Mouse (Mus musculus) kidney, adult 11 months (tissue): ENCODE measurements around the gene Eif4g3.
"Not testable (repeated sequence)": the region's sequence is repeated elsewhere in the genome, so short reads cannot be mapped to it uniquely, and the experiment has no call there.

Experiments used
- DNase-seq: peaks from one replicate; pipeline ENCODE4 v3.0.0; 2022

Eif4g3 gene

DNA sequence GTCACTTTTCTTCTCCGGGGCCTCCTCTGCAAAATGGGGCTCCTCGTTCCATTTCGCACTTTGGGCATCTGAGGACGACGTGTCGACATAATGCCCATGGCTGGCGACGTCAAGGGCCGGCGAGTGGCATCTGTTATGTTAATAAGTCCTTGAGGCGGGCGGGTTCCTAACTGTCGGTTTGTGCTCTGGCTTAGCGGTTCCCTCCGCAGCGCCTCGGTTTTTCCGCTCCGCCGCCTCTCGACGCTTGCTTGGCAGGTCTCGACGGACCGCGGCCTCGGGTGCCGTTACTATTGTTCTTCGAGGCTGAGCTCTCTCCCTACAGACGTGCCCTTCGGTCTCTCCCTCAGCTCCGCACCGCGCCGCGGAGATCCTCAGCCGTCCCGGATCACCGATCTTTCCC lies at the start of gene Eif4g3:
TSS of gene Eif4g3 (plus strand) at position 133 of the 400 bp plus-strand sequence.
- DNase-seq = no peak

DNA sequence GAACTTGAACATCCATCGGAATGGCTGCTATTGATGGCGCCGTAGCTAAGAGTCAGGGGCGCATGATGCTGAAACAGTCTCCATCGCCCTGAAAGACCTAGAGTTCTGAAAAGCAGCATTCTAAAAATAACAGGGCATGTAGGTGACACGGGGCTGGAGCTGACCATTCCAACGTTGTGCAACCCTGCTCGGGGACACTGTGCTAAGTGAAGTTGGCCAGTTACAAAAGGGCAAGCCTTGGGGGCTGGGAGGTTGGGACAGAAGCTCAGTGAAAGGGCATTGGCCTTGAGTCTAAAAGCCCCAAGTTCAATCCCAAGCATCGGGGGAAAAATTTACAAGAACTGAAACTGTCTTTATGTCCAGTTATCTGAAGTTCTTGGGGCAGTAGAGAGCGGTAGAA lies 49.3 kb upstream of the Eif4g3 start:
- DNase-seq = no peak

DNA sequence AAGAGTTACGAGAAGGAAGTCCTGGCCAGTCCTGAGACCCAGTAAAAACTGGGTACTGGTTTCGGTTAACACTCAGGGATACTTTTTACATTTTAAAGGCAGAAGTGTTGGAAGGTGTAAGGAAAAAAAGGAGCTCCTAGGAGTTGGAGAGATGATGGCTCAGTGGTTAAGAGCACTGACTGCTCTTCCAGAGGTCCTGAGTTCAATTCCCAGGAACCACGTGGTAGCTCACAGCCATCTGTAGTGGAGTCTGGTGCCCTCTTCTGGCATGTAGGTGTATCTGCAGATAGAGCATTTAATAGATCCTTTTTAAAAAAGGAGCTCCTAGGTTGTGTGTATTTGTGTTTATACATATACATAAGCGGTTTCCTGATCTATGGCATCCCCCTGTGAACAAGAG lies 47.4 kb upstream of the Eif4g3 start:
- DNase-seq = no peak

DNA sequence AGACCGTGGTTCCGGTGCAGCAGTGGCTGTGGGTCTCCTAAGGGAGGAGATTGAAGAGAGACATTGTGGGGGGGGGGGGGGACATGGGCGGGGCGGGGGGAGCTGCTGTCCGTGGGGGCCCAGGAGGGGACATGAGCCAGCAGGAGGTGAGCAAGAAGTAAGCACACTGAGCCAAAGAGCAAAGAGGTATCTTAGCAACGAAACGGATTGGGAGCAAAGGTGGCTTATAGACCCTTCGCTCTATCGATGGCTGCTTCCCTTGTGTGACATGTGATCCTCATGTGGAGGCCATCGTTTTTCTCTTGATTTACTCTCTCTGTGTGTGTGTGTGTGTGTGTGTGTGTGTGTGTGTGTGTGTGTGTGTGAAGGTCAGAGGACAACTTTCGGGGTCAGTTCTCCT lies 46.4 kb upstream of the Eif4g3 start:
- DNase-seq = no peak

DNA sequence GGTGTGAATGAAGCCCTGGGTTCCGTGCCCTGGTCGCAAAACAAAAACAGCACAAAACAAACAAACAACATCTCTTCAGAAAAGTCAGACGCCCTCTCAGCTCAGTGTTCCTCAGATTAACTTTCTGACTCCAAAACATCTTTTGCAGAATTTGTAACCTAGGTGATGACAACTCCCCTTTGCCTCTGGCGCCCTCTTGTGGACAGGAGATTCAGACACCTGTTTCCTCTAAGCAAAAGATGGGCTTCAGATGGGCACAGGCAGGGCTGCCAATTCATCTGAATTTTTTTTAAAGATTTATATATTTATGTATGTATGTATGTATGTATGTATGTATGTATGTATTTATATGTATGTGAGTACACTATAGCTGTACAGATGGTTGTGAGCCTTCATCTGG lies 40.0 kb upstream of the Eif4g3 start:
- peak; percentile 45 for DNase-seq

DNA sequence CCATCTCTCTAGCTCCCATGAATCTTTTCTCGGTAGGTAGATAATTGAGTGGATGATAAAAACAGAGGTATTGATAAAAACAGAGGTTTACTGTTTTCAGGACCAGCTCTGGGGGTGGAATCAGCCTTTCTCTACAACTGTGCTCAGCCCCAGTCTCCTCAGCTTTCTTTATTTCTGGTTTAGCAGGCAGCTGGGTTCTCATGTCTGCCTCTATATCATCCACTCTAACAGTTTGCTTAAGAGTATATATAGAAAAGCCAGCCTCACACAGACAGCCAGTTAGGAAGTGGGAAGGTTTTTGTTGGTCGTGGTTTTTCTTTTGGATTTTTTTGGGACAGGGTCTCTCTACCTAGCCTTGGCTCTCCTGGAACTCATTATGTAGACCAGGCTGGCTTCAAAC lies 38.6 kb upstream of the Eif4g3 start:
- no peak for DNase-seq

DNA sequence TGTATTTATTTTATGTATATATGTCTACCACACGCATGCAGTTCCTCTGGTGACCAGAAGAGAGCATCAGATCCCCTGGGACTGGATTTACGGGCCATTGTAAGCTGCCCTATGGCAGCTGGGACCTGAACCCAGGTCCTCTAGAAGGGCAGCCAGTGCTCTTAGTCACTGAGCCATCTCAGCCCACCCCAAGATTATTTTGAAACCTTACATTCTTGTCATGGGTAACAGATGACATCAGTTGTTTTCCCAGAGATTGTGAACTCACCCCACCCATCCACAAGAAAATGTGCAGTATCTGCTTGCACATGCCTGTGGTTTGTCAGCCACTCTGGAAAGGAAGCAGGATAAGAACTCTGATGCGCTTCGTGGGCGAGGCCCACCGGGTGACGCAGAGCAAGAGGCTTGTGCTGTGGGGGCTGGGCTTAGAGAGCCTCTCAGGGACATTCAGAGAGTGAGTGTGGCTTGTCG lies 37.9 kb upstream of the Eif4g3 start:
- peak; percentile 43 for DNase-seq

DNA sequence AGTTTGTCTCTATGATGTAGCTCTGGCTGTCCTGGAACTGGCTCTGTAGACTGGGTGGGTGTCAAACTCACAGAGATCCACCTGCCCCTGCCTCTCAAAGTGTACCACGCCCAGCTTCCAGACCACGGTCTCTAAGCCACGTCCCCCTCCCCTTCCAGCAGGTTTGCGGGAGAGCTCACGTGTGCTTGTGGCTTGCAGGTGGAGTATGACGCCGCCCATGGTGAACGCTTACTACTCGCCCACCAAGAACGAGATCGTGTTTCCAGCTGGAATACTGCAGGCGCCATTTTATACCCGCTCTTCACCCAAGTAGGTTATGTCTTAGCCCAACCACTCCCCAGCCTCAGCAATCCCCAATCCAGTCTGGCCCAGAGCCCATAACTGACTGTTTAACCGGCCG lies 36.6 kb upstream of the Eif4g3 start:
- DNase-seq = no peak

DNA sequence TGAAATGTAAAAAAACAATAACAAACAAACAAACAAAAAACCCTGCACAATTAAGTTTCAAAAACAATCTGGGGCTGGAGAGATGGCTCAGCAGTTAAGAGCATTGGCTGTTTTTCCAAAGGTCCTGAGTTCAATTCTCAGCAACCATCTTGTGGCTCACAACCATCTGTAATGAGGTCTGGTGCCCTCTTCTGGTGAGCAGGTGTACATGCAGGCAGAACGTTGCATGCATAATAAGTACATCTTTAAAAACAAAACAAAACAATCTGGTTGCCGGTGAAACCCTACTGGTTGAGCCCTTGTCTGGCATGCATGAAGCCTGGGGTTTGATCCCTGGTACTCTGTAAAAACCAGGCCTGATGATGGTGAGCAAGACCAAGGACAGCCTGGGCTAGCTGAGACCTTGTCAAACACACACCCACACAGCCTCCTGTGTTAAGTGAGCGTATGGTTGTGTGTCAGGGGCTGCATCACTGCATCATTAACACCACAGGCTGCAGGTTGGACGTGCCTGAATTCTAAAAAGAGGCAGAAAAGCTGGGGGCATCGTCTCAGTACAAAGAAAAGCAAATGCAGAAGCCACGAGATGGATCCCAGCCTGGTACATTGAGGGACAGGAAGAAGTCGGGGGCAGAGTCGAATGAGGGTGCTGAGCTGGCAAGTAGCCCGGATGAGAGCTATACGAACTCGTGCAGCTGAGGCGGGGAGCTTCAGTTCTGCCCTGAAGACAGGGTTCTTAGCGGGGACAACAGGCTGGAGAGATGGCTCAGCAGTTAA lies 32.7 kb upstream of the Eif4g3 start:
- no peak for DNase-seq

DNA sequence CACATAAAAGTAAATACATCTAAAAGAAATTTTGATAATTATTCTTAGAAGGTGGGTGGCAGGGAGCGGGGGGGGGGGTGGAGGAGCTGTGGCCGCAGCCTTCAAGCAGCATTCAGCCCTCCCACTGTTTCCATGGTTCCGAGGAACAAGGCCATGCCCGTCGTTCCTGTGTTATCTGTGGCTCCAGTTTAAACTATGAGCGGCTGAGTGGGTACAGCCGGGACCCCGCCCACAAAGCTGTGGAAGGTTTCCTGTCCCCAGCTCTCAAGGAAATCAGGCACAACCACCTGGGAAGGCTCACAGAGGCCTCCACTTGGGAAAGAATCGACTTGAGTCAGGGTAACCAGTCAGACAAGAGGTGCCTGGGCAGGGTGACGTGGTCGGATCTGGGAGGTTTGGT lies 32.1 kb upstream of the Eif4g3 start:
- DNase-seq = no peak

DNA sequence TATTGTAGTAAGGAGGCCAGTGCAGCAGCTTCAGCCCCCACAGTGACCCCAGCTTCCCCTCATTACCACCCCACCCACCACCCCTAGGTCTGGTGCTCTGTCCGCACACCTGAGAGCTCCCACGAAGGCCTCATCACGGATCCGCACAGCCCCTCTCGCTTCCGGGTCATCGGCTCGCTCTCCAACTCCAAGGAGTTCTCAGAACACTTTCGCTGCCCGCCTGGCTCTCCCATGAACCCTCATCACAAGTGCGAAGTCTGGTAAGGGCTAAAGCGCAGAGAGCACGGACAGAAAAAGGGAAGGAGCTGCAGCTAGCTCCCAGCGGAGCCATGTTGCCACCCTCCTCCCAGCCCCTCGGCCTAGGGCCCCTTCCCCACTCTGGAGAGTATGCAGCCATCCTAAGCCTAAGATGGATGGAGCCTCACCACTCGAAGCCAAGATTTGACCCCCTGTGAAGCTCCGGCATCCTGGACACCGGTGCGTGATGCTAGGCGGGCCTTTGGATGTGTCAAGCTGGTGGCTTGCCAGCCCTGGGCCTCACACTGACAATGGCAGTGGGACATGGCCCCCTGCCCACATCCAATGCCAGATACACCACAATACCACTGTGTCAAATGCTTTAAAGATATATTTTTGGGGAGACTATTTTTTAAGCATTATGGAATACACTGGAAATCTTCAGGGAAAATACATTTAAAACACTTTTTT lies 30.0 kb upstream of the Eif4g3 start:
- no peak for DNase-seq

DNA sequence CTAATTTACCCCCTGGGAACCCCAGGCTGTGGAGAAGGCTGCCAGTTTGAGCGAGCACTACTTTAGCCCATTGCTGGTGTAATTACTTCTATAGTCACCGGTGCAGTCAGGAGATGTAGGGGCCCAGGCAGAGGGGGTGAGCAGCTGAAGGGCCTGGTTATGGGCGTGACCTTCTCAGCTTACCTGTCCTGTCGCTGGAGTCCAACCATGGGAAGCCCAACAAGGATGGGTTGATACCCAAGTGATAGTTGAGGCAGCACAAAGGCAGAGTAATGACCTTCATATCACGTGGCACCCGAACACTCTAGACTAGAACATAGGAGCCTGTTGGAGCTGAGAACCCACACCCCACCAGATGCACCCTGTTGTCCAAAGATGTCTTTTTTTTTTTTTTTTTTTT lies 29.4 kb upstream of the Eif4g3 start:
- DNase-seq = no peak

DNA sequence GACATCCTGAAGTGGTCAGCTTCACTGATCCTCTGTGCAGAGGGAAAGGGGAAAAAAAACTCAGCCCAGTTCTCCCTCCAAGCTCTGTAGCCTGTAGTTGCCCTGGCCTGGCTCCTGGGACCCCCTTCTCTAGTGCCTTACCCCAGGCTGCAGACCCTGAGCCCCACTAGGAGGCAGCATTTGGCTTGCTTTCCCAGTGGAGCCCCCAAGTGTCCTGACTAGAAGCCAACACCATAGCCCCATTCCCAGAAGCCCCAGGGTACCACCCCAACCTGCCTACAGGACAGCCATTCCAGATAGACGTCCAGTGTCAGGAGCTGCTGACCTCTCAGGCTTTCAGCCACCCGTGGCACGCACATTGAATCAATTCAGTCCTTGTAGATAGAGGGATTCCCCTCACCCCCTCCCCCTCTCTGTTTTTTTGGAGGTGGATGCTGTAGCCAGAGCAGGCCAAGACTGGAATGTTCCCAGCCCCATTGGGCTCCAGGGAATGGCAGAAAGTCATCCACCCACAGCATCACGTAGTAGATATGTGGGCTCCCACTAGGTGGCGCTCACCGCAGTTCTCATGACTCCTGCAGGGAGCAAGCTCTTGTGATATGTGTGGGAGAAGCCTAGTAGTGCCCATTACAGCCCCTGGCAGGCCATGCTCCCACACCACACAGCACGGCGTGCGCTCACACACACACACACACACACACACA lies 28.8 kb upstream of the Eif4g3 start:
- DNase-seq = peak; percentile 70

DNA sequence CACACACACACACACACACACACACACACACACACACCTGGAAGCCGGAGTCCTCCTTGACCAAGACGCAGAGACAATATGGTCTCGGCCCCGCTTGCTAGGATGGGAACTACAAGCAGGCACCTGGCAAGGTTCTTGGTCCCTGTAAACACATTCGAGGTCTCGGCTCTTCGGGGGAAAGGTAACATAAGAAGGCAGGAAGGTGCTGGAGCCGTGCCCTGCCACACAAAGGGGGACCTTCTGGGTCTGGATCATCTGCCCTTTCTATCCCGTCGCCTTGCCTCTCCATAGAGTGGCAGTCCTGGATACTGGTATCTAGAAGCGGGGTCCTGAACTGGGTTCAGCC lies 28.3 kb upstream of the Eif4g3 start:
- no peak for DNase-seq

DNA sequence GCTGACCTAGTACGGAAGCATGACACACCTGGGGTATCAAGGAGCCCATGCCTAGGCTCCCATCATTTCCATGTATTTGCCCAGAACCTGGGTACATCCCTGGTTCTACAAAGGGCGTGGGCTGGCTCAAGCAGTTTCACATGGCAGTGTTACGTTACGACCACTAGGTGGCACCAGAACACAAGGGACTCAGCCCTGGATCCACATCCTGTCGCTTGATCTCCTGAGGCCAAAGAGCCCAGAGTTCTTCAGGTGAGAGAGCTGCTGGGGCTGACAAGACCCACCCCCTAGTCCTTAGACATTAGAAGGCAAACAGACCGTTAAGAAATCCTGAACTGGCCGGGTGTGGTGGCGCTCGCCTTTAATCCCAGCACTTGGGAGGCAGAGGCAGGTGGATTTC lies 24.6 kb upstream of the Eif4g3 start:
- DNase-seq = peak; percentile 64

DNA sequence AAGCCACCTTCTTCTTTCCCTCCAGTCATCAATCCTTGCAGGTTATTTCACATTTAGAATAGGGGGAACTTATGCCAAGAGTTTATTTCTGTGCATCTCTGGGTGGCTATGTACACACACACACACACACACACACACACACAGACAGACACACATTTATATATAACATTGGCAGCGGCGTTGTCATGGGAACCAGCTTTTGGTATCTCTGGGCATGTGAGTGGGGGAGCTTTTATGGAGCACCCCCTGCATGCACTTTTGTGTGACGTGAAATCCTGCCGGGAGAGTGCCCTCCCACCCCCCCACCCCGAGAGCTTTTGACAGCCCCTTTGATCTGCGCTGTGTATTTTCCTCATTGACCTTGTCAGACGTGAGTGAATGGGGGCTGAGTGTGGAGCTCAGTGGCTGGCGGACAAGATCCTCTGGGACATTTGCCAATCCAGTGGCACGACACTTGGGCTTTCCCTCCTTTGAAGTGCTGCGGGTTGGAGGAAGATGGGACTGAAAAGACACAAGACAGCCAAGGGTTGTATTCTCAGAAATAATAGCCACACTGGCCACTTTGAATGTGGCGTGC lies 22.1 kb upstream of the Eif4g3 start:
- not testable (repeated sequence) for DNase-seq

DNA sequence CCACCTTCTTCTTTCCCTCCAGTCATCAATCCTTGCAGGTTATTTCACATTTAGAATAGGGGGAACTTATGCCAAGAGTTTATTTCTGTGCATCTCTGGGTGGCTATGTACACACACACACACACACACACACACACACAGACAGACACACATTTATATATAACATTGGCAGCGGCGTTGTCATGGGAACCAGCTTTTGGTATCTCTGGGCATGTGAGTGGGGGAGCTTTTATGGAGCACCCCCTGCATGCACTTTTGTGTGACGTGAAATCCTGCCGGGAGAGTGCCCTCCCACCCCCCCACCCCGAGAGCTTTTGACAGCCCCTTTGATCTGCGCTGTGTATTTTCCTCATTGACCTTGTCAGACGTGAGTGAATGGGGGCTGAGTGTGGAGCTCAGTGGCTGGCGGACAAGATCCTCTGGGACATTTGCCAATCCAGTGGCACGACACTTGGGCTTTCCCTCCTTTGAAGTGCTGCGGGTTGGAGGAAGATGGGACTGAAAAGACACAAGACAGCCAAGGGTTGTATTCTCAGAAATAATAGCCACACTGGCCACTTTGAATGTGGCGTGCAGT lies 17.9 kb upstream of the Eif4g3 start:
- DNase-seq = not testable (repeated sequence)

DNA sequence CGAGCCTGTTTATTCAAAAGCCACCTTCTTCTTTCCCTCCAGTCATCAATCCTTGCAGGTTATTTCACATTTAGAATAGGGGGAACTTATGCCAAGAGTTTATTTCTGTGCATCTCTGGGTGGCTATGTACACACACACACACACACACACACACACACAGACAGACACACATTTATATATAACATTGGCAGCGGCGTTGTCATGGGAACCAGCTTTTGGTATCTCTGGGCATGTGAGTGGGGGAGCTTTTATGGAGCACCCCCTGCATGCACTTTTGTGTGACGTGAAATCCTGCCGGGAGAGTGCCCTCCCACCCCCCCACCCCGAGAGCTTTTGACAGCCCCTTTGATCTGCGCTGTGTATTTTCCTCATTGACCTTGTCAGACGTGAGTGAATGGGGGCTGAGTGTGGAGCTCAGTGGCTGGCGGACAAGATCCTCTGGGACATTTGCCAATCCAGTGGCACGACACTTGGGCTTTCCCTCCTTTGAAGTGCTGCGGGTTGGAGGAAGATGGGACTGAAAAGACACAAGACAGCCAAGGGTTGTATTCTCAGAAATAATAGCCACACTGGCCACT lies 13.7 kb upstream of the Eif4g3 start:
- not testable (repeated sequence) for DNase-seq

DNA sequence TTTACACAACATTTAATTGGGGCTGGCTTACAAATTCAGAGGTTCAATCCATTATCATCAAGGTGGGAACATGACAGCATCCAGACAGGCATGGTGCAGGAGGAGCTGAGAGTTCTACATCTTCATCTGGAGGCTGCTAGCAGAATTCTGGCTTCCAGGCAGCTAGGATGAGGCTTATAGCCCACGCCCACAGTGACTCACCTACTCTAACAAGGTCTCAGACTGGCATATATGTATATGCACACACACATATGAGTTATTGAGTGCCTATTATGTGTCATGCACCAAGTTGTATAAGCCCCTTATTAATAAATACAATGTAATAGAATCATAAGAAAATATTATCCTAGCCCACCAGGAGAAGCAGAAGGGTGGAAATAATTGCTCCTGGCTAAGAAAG lies 10.0 kb upstream of the Eif4g3 start:
- DNase-seq = no peak

DNA sequence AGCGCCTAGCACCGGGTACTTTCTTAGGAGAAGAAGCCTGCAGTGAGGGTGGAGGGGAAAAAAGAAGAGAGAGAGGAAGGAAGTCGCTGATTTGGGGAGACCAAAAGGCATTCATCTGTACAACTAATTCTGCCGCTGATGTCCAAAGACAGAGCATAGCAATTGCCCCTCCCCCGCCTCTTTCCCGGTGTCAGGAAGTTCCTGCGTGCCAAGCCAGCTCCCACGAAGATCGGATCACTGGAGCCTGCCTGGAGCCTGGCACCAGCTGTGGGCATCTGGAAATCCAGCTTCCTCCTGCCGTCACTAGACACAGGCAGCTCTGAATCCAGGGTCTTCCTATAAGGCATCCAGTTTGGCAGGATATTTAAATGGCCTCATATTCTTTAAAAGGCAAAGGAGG lies 8.6 kb upstream of the Eif4g3 start:
- no peak for DNase-seq

DNA sequence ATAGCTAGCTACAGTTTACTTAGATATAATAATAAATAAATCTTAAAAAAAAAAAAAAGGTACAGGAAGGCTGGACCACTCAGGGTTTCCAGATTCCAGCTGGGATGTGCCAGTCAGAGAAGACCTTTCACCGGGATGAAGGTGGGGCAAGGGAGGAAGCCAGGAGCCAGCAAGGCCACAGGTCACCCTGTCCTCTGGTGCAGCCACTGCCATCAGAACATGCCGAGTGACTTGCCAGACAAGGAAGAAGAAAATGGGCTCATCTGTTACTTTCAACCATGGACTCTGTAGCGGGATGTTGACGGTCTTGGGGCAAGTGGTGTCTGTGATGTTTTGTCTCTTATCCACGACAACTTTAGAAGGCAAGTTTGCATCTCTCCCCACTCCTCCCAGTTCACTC lies 8.1 kb upstream of the Eif4g3 start:
- DNase-seq = no peak

DNA sequence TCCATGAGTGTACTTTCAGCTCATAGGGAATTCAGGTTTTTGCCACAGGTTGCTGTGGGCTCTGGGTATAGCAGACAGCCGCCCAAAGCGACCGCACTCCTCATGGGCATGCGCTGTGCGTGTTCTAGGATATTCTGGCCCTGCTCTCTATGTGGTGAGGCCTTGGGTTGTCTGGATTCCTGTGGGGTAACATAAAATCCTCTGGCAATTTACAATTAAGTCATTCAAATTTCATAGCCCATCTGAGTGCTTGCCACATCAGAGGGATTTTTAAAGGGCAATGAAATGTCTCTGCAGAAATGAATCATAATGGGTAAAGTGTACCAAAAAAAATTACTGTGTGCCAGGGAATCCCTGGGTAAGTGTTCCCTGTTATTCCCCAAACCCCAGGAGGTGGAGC lies 3.4 kb upstream of the Eif4g3 start:
- DNase-seq = no peak

DNA sequence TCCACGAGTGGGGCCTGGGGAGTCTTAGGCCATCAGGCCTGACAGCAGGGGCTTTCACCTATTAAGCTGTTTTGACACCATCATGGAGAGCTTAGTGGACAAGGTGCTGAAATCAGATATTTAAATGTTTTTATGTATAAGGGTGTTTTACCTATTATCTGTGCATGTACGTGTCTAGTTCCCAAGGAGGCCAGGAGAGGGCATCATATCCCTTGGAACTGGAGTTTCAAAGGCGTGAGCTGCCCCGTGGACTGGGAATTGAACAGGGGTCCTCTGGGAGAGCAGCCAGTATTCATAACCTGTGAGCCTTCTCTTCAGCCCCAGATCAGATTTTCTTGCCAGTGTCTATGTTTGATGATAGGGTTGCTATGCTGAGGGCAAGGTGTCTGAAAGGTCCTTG lies 2.4 kb upstream of the Eif4g3 start:
- DNase-seq = no peak
